In genomic region chr17:27684886-27685549, GRCm38 (mm10) we compare ENCODE assay signal across 8 mouse cellular contexts. TPM values are rescaled to one million over a fixed set of nuclear protein-coding genes. Genes with fewer than 3 reads are reported as not detected.
DNase-seq lines count a peak whose midpoint lies in the region; ATAC-seq and TF ChIP-seq lines count a peak whose summit lies in the region.

No protein-coding gene starts in this region.

- peak overlapping the region; percentile 99 for H3K4me2 ChIP-seq in embryonic facial prominence, embryonic 13.5 days
- H3K4me2 ChIP-seq in hindbrain, embryonic 14.5 days (replicated peaks): peak overlapping the region; percentile 95
- H3K4me2 ChIP-seq in lung, postnatal 0 days (replicated peaks; ENCODE audit: low read depth, low read length): peak overlapping the region; percentile 56

- TF ChIP-seq EP300 in lung, postnatal 0 days (IDR thresholded peaks at IDR 0.05): no peak

- H3K36me3 ChIP-seq in embryonic facial prominence, embryonic 13.5 days: no peaks in the 10 kb centered on the region
- H3K36me3 ChIP-seq in hindbrain, embryonic 14.5 days (replicated peaks; ENCODE audit: control insufficient read depth, insufficient read depth): no peaks in the 10 kb centered on the region
- H3K36me3 ChIP-seq in lung, postnatal 0 days (ENCODE audit: insufficient read depth, low read length): no peaks in the 10 kb centered on the region

- H3K9ac ChIP-seq in embryonic facial prominence, embryonic 13.5 days: peak overlapping the region; percentile 70
- peak overlapping the region; percentile 87 for H3K9ac ChIP-seq in hindbrain, embryonic 14.5 days
- H3K9ac ChIP-seq in lung, postnatal 0 days (replicated peaks; ENCODE audit: low read depth): no peak overlapping the region

- peak; percentile 60 for TF ChIP-seq CTCF in lung, postnatal 0 days (IDR thresholded peaks at IDR 0.05)

- no peak for ATAC-seq in embryonic facial prominence, embryonic 13.5 days (ENCODE audit: insufficient number of reproducible peaks, insufficient read depth, low FRiP score, low TSS enrichment, low read depth)
- ATAC-seq in hindbrain, embryonic 14.5 days (ENCODE audit: low FRiP score): peak; percentile 63
- peak; percentile 61; the same call in 1 of the 2 replicates for ATAC-seq in lung, postnatal 0 days

- peaks cover 19% of the 10 kb centered on the region for H3K4me1 ChIP-seq in embryonic facial prominence, embryonic 13.5 days
- H3K4me1 ChIP-seq in hindbrain, embryonic 14.5 days (replicated peaks; ENCODE audit: control insufficient read depth, insufficient read depth, low read length): peaks cover 10% of the 10 kb centered on the region; the same call in 1 of the 2 replicates
- H3K4me1 ChIP-seq in lung, postnatal 0 days (ENCODE audit: insufficient read depth, low read depth, low read length): no peaks in the 10 kb centered on the region

- peak overlapping the region; percentile 52 for H3K4me3 ChIP-seq in embryonic facial prominence, embryonic 13.5 days
- H3K4me3 ChIP-seq in hindbrain, embryonic 14.5 days (replicated peaks; ENCODE audit: low read length): peak overlapping the region; percentile 64
- H3K4me3 ChIP-seq in lung, postnatal 0 days (ENCODE audit: low read depth, low read length): peak overlapping the region; percentile 27

- H3K9me3 ChIP-seq in embryonic facial prominence, embryonic 13.5 days: no peaks in the 10 kb centered on the region
- no peaks in the 10 kb centered on the region for H3K9me3 ChIP-seq in hindbrain, embryonic 14.5 days (ENCODE audit: control insufficient read depth, low read length)
- H3K9me3 ChIP-seq in lung, postnatal 0 days (ENCODE audit: low read length): no peaks in the 10 kb centered on the region

- WGBS in embryonic facial prominence, embryonic 13.5 days: under 1% methylated on average over 42 of the region's 53 CpGs
- WGBS in hindbrain, embryonic 14.5 days: under 1% methylated on average over 35 of the region's 53 CpGs
- WGBS in lung, postnatal 0 days: under 1% methylated on average over 42 of the region's 53 CpGs

- H3K27me3 ChIP-seq in embryonic facial prominence, embryonic 13.5 days: peaks cover 55% of the 10 kb centered on the region
- no peaks in the 10 kb centered on the region for H3K27me3 ChIP-seq in hindbrain, embryonic 14.5 days (ENCODE audit: control insufficient read depth, insufficient read depth, low read length)
- peaks cover 17% of the 10 kb centered on the region; the same call in 1 of the 2 replicates for H3K27me3 ChIP-seq in lung, postnatal 0 days (replicated peaks; ENCODE audit: insufficient read depth, low read length)

- no peak overlapping the region for H3K27ac ChIP-seq in embryonic facial prominence, embryonic 13.5 days
- peak overlapping the region; percentile 36; the same call in 1 of the 2 replicates for H3K27ac ChIP-seq in hindbrain, embryonic 14.5 days
- H3K27ac ChIP-seq in lung, postnatal 0 days (ENCODE audit: low read length): no peak overlapping the region

- peak; percentile 17 to 48 for DNase-seq in CD8-positive naive resting alpha-beta T cell, adult 2 months (ENCODE audit: low read depth in 2 of 2, low spot score in 2 of 2)
- DNase-seq in adrenal gland, adult 2 months: peak; percentile 56
- peak; percentile 75 for DNase-seq in hindbrain, embryonic 14.5 days (ENCODE audit: low spot score)
- peak; percentile 66 to 77 for DNase-seq in layer of hippocampus, postnatal 25 days (ENCODE audit: extremely low spot score in 1 of 2, low spot score in 1 of 2)
- peak; percentile 76 for DNase-seq in lung, postnatal 0 days (ENCODE audit: low spot score)
- peak; percentile 91 for DNase-seq in right cerebral cortex, adult 18-20 months
- DNase-seq in spleen, postnatal 14 days (ENCODE audit: low spot score in 2 of 2): no peak

RNA-seq across cellular contexts. Expression of gene Pacsin1, which starts 29.7 kb away (rescaled TPM):
- total RNA-seq in adrenal gland, adult 2 months (2021): 1 to 10 TPM; 2.5 to 5.6 TPM
- polyA plus RNA-seq in adrenal gland, adult 2 months (2012; rRNA removed): 3.0 and 3.8 TPM in 2 replicates
- 5.4 and 7.2 TPM in 2 replicates for polyA plus RNA-seq in embryonic facial prominence, embryonic 13.5 days (2015; fragmentation: Nextera tagmentation; extraction: Ambion mirVana)
- polyA plus RNA-seq in hindbrain, embryonic 14.5 days (2014; fragmentation: Nextera tagmentation; extraction: Ambion mirVana): 44.5 and 51.7 TPM in 2 replicates
- total RNA-seq in layer of hippocampus, postnatal 25 days (2021): 100 to 1,000 TPM; 302 to 321 TPM
- polyA plus RNA-seq in lung, postnatal 0 days (2015; fragmentation: Nextera tagmentation; extraction: Ambion mirVana): 0.45 and 0.70 TPM in 2 replicates

RNA-seq across cellular contexts. Expression of gene Spdef, which starts 43.7 kb away (rescaled TPM):
- under 1 TPM in 1 of 2 experiments, not detected in 1; 0.28 TPM for total RNA-seq in adrenal gland, adult 2 months (2021)
- 0.11 and 0.47 TPM in 2 replicates for polyA plus RNA-seq in adrenal gland, adult 2 months (2012; rRNA removed)
- polyA plus RNA-seq in embryonic facial prominence, embryonic 13.5 days (2015; fragmentation: Nextera tagmentation; extraction: Ambion mirVana): 0.28 TPM in 1 of 2 replicates, not detected in the other
- 0.26 and 0.94 TPM in 2 replicates for polyA plus RNA-seq in hindbrain, embryonic 14.5 days (2014; fragmentation: Nextera tagmentation; extraction: Ambion mirVana)
- not detected for total RNA-seq in layer of hippocampus, postnatal 25 days (2021)
- 1.0 and 1.2 TPM in 2 replicates for polyA plus RNA-seq in lung, postnatal 0 days (2015; fragmentation: Nextera tagmentation; extraction: Ambion mirVana)

RNA-seq across cellular contexts. Expression of gene Rps10, which starts 48.5 kb away (rescaled TPM):
- total RNA-seq in adrenal gland, adult 2 months (2021): 1,000 to 10,000 TPM; 1,036 to 1,116 TPM
- polyA plus RNA-seq in adrenal gland, adult 2 months (2012; rRNA removed): 886 and 939 TPM in 2 replicates
- 1,114 and 1,137 TPM in 2 replicates for polyA plus RNA-seq in embryonic facial prominence, embryonic 13.5 days (2015; fragmentation: Nextera tagmentation; extraction: Ambion mirVana)
- polyA plus RNA-seq in hindbrain, embryonic 14.5 days (2014; fragmentation: Nextera tagmentation; extraction: Ambion mirVana): 489 and 624 TPM in 2 replicates
- 100 to 1,000 TPM; 437 to 494 TPM for total RNA-seq in layer of hippocampus, postnatal 25 days (2021)
- 627 and 659 TPM in 2 replicates for polyA plus RNA-seq in lung, postnatal 0 days (2015; fragmentation: Nextera tagmentation; extraction: Ambion mirVana)

RNA-seq across cellular contexts. Expression of gene RPS10-NUDT3, which starts 50.0 kb away (rescaled TPM):
- total RNA-seq in adrenal gland, adult 2 months (2021): not detected
- polyA plus RNA-seq in adrenal gland, adult 2 months (2012; rRNA removed): not detected in 2 replicates
- not detected in 2 replicates for polyA plus RNA-seq in embryonic facial prominence, embryonic 13.5 days (2015; fragmentation: Nextera tagmentation; extraction: Ambion mirVana)
- not detected in 2 replicates for polyA plus RNA-seq in hindbrain, embryonic 14.5 days (2014; fragmentation: Nextera tagmentation; extraction: Ambion mirVana)
- total RNA-seq in layer of hippocampus, postnatal 25 days (2021): 1 to 10 TPM in 1 of 2 experiments, not detected in 1; 1.5 TPM
- not detected in 2 replicates for polyA plus RNA-seq in lung, postnatal 0 days (2015; fragmentation: Nextera tagmentation; extraction: Ambion mirVana)

Comparison
In these comparisons a context has a peak if more than half of its experiments do, and no peak if none do; other contexts are left out.
1. DNase-seq: peak in CD8-positive naive resting alpha-beta T cell, adult 2 months (2 of 2), adrenal gland, adult 2 months (single experiment), hindbrain, embryonic 14.5 days (single experiment), layer of hippocampus, postnatal 25 days (2 of 2), lung, postnatal 0 days (single experiment) and right cerebral cortex, adult 18-20 months (single experiment); none in spleen, postnatal 14 days (0 of 2).
2. Peak in every context shown above with its lines, with median percentiles within 50 percentile points of each other: H3K4me2 ChIP-seq and H3K4me3 ChIP-seq.